Comparison of ENCODE assay signal across 21 mouse cellular contexts in the genomic region with DNA sequence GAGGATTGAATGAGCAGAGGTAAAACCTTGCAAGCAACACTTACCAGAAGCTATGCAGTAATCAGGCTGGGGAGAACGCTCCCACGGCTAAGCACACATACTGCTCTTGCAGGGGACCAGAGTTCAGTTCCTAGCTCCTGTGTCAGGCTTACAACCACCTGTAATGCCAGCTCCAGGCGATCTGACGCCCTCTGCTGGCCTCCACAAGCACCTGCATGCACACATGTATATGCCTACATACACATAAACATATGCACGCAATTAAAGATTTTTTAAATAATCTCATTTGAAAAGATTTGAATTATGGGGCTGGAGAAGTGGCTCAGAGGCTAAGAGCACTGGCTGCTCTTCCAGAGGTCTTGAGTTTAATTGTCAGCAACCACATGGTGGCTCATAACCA. TPM values are rescaled to one million over a fixed set of nuclear protein-coding genes. Genes with fewer than 3 reads are reported as not detected.
DNase-seq lines count a peak whose midpoint lies in the region; ATAC-seq and TF ChIP-seq lines count a peak whose summit lies in the region.
"Had no signal": no experiment of that assay in that cellular context is flagged by ENCODE, and none has a peak within 500 bp of the region (broad histone marks: within the 10 kb centered on the region; RNA-seq: fewer than 3 reads in every experiment).

No protein-coding gene starts in this region.

- no peaks in the 10 kb centered on the region for H3K36me3 ChIP-seq in hindbrain, postnatal 0 days (ENCODE audit: insufficient read depth, low read length)
- H3K36me3 ChIP-seq in hindbrain, embryonic 16.5 days (ENCODE audit: control insufficient read depth, insufficient read depth, low read length): no peaks in the 10 kb centered on the region
- H3K36me3 ChIP-seq in CH12.LX (replicated peaks in 1 of 2; ENCODE audit: control insufficient read depth in 1 of 2, insufficient read depth in 1 of 2, low read length in 1 of 2) (peaks cover 76 to 89% of the 10 kb centered on the region in 2 experiments), MEL (ENCODE audit: control insufficient read depth in 1 of 2, insufficient read depth in 2 of 2, low read length in 2 of 2) (no peaks in the 10 kb centered on the region)
- H3K36me3 ChIP-seq: forebrain, embryonic 12.5 days; G1E; liver, embryonic 13.5 days; neural tube, embryonic 13.5 days had no signal

- no peak overlapping the region for H3K27ac ChIP-seq in hindbrain, postnatal 0 days
- no peak overlapping the region for H3K27ac ChIP-seq in hindbrain, embryonic 16.5 days (ENCODE audit: low read depth, low read length)
- H3K27ac ChIP-seq in CH12.LX (ENCODE audit: insufficient read depth, low read depth) (no peak overlapping the region), MEL (ENCODE audit: control insufficient read depth, low read depth, low read length) (no peak overlapping the region)
- H3K27ac ChIP-seq: forebrain, embryonic 12.5 days; liver, embryonic 13.5 days; neural tube, embryonic 13.5 days had no signal

- TF ChIP-seq EP300 in CH12.LX (IDR thresholded peaks at IDR 0.05; ENCODE audit: low read length): no peak
- TF ChIP-seq EP300 in MEL (IDR thresholded peaks at IDR 0.05; ENCODE audit: low read depth in 1 of 2, low read length in 2 of 2): no peak

- DNase-seq in hindbrain, postnatal 0 days (ENCODE audit: low spot score): no peak
- no peak for DNase-seq in lung, adult 2 months
- no peak for DNase-seq in lung, postnatal 25 days (ENCODE audit: low spot score)
- DNase-seq in CH12.LX (ENCODE audit: extremely low read depth) (no peak), MEL (ENCODE audit: low read depth, low spot score) (no peak)
- DNase-seq: adrenal gland, postnatal 25 days; B cell, adult 2 months; cerebellum, adult 18-20 months; cerebellum, postnatal 36 days; gastrocnemius, postnatal 25 days; kidney, adult 8-10 months; kidney, postnatal 25 days; liver, embryonic 13.5 days; lung, postnatal 14 days; right cerebral cortex, adult 18-20 months; thymus, adult 18-20 months had no signal

- TF ChIP-seq CTCF in hindbrain, postnatal 0 days (IDR thresholded peaks at IDR 0.05; ENCODE audit: low read depth): peak; percentile 47
- peak; percentile 22; the same call in 1 of the 2 replicates for TF ChIP-seq CTCF in lung, adult 2 months (IDR thresholded peaks at IDR 0.05; ENCODE audit: insufficient read depth, low read length)
- TF ChIP-seq CTCF in CH12.LX (conservative IDR thresholded peaks at IDR 0.05 in 1 of 2, IDR thresholded peaks at IDR 0.05 in 1 of 2; ENCODE audit: low read depth in 2 of 2, low read length in 2 of 2) (peak in 1 of 2 experiments; percentile 33; a peak in 1 of 4 replicates), MEL (IDR thresholded peaks at IDR 0.05 in 2 of 3, conservative IDR thresholded peaks at IDR 0.05 in 1 of 3; ENCODE audit: control insufficient read depth in 1 of 3, insufficient read depth in 1 of 3, low read depth in 2 of 3, low read length in 3 of 3, poor library complexity in 1 of 3, severe bottlenecking in 1 of 3) (peak; percentile 14 to 34 (median 22); a peak in 4 of 6 replicates)

- in situ Hi-C loops in CH12.LX (cut with MboI; ENCODE audit: low pct_ligation_motif_present, low pct_unique_long_range_greater_than_20kb, low sequenced_read_pairs): no loop called here

- ATAC-seq in hindbrain, postnatal 0 days: no peak
- ATAC-seq in hindbrain, embryonic 16.5 days: no peak
- no peak for ATAC-seq in erythroblast, adult 5-6 weeks (replicated peaks; ENCODE audit: low FRiP score, poor library complexity, severe bottlenecking)

- no peaks in the 10 kb centered on the region for H3K27me3 ChIP-seq in hindbrain, postnatal 0 days (ENCODE audit: insufficient read depth, low read length)
- H3K27me3 ChIP-seq in hindbrain, embryonic 16.5 days (replicated peaks; ENCODE audit: control insufficient read depth, insufficient read depth, low read length): no peaks in the 10 kb centered on the region
- H3K27me3 ChIP-seq in CH12.LX (replicated peaks) (no peaks in the 10 kb centered on the region), MEL (ENCODE audit: control insufficient read depth in 1 of 2, insufficient read depth in 2 of 2, low read length in 2 of 2) (no peaks in the 10 kb centered on the region)
- H3K27me3 ChIP-seq: forebrain, embryonic 12.5 days; liver, embryonic 13.5 days; neural tube, embryonic 13.5 days had no signal

- dilution Hi-C loops in CH12.LX (cut with MboI; ENCODE audit: extremely low pct_ligation_motif_present, extremely low pct_unique_long_range_greater_than_20kb, low sequenced_read_pairs): no loop called here

- H3K79me2 ChIP-seq in CH12.LX (replicated peaks; ENCODE audit: control insufficient read depth, extremely low read depth, insufficient read depth, poor library complexity, severe bottlenecking) (peaks cover 27% of the 10 kb centered on the region), MEL (ENCODE audit: control insufficient read depth, insufficient read depth, low read length, poor library complexity) (no peaks in the 10 kb centered on the region)

- peak; percentile 5 for TF ChIP-seq RAD21 in CH12.LX (IDR thresholded peaks at IDR 0.05; ENCODE audit: low read depth, low read length)
- no peak for TF ChIP-seq RAD21 in MEL (IDR thresholded peaks at IDR 0.05; ENCODE audit: low read depth, low read length)

- H3K4me3 ChIP-seq in hindbrain, postnatal 0 days (ENCODE audit: low read length): no peak overlapping the region
- no peak overlapping the region for H3K4me3 ChIP-seq in hindbrain, embryonic 16.5 days (ENCODE audit: low read length)
- H3K4me3 ChIP-seq in lung, adult 2 months (replicated peaks; ENCODE audit: extremely low read depth, low read depth, low read length): no peak overlapping the region
- no peak overlapping the region for H3K4me3 ChIP-seq in CH12.LX (replicated peaks in 1 of 3; ENCODE audit: low read depth in 2 of 3, low read length in 2 of 3, poor library complexity in 1 of 3)
- H3K4me3 ChIP-seq in MEL (ENCODE audit: control insufficient read depth in 1 of 2, insufficient read depth in 1 of 2, low read depth in 2 of 2, low read length in 2 of 2): no peak overlapping the region
- H3K4me3 ChIP-seq: forebrain, embryonic 12.5 days; liver, embryonic 13.5 days; neural tube, embryonic 13.5 days had no signal

- no peak overlapping the region for H3K4me2 ChIP-seq in hindbrain, postnatal 0 days (ENCODE audit: low read depth, low read length)
- H3K4me2 ChIP-seq in hindbrain, embryonic 16.5 days (ENCODE audit: low read length): no peak overlapping the region
- H3K4me2 ChIP-seq in CH12.LX (ENCODE audit: insufficient read depth, low read depth, poor library complexity, severe bottlenecking): no peak overlapping the region
- H3K4me2 ChIP-seq: forebrain, embryonic 12.5 days; liver, embryonic 13.5 days; neural tube, embryonic 13.5 days had no signal

- no peak for TF ChIP-seq POLR2A in lung, adult 2 months (IDR thresholded peaks at IDR 0.05; ENCODE audit: borderline replicate concordance, extremely low read depth, low read depth, low read length)
- TF ChIP-seq POLR2A in CH12.LX (IDR thresholded peaks at IDR 0.05; ENCODE audit: low read depth, low read length): no peak
- TF ChIP-seq POLR2A in MEL (IDR thresholded peaks at IDR 0.05; ENCODE audit: control insufficient read depth in 1 of 2, insufficient read depth in 1 of 2, low read depth in 1 of 2, low read length in 2 of 2, poor library complexity in 1 of 2): no peak

- H3K9ac ChIP-seq in hindbrain, postnatal 0 days (replicated peaks; ENCODE audit: low read length): no peak overlapping the region
- H3K9ac ChIP-seq in hindbrain, embryonic 16.5 days (ENCODE audit: low read depth, low read length): no peak overlapping the region
- no peak overlapping the region for H3K9ac ChIP-seq in CH12.LX (ENCODE audit: insufficient read depth, low read depth)
- no peak overlapping the region for H3K9ac ChIP-seq in MEL (ENCODE audit: control insufficient read depth, low read depth, low read length, poor library complexity, severe bottlenecking)
- H3K9ac ChIP-seq: forebrain, embryonic 12.5 days; liver, embryonic 13.5 days; neural tube, embryonic 13.5 days had no signal

- 76% methylated on average over 5 of the region's 5 CpGs for WGBS in hindbrain, postnatal 0 days
- 79% methylated on average over 5 of the region's 5 CpGs for WGBS in hindbrain, embryonic 16.5 days
- WGBS in lung, adult 2 months: 81% methylated on average over 5 of the region's 5 CpGs

- no peaks in the 10 kb centered on the region for H3K9me3 ChIP-seq in hindbrain, postnatal 0 days (ENCODE audit: low read length)
- H3K9me3 ChIP-seq in hindbrain, embryonic 16.5 days (ENCODE audit: control insufficient read depth, low read length): no peaks in the 10 kb centered on the region
- H3K9me3 ChIP-seq in CH12.LX (replicated peaks; ENCODE audit: low read length) (peaks cover 22% of the 10 kb centered on the region), MEL (replicated peaks; ENCODE audit: insufficient read depth, low read length) (no peaks in the 10 kb centered on the region)
- H3K9me3 ChIP-seq: liver, embryonic 13.5 days; neural tube, embryonic 13.5 days had no signal

- no peaks in the 10 kb centered on the region for H3K4me1 ChIP-seq in hindbrain, postnatal 0 days (ENCODE audit: insufficient read depth, low read length)
- H3K4me1 ChIP-seq in hindbrain, embryonic 16.5 days (ENCODE audit: control insufficient read depth, insufficient read depth, low read depth, low read length): peaks cover 4% of the 10 kb centered on the region; the same call in 1 of the 2 replicates
- peaks cover 5% of the 10 kb centered on the region for H3K4me1 ChIP-seq in lung, adult 2 months (ENCODE audit: control insufficient read depth, insufficient read depth, low read length)
- peaks cover 20 to 61% of the 10 kb centered on the region in 2 experiments for H3K4me1 ChIP-seq in CH12.LX (ENCODE audit: control insufficient read depth in 1 of 2, insufficient read depth in 2 of 2)
- no peaks in the 10 kb centered on the region for H3K4me1 ChIP-seq in MEL (ENCODE audit: control insufficient read depth in 1 of 2, insufficient read depth in 2 of 2, low read length in 2 of 2)
- H3K4me1 ChIP-seq: liver, embryonic 13.5 days had no signal

RNA-seq across cellular contexts. Expression of a gene that starts 25.5 kb away (rescaled TPM):
- 12.0 and 18.8 TPM in 2 replicates for total RNA-seq in hindbrain, postnatal 0 days (2014; rRNA removed)
- polyA plus RNA-seq in hindbrain, postnatal 0 days (2015; fragmentation: Nextera tagmentation; extraction: Ambion mirVana): 6.7 and 9.2 TPM in 2 replicates
- polyA plus RNA-seq in hindbrain, embryonic 16.5 days (2015; fragmentation: Nextera tagmentation; extraction: Ambion mirVana): 7.9 and 10.6 TPM in 2 replicates
- 1.9 and 6.7 TPM in 2 replicates for polyA plus RNA-seq in lung, adult 2 months (2012; rRNA removed)
- total RNA-seq in CH12.LX (2012; rRNA removed) (12.2 and 14.1 TPM in 2 replicates), CH12.LX (2014; rRNA removed) (16.1 and 19.8 TPM in 2 replicates), MEL (2012; rRNA removed) (2.6 and 3.4 TPM in 2 replicates)
- polyA plus RNA-seq in CH12.LX (2012; ENCODE audit: insufficient read length, low read depth) (12.4 and 15.5 TPM in 2 replicates), MEL (2012; ENCODE audit: insufficient read depth in 1 of 2, insufficient read length in 2 of 2, low read depth in 1 of 2, low replicate concordance in 2 of 2, missing spikeins in 1 of 2) (1 to 10 TPM in 1 of 2 experiments, not detected in 1; 5.2 TPM)
- 0.96 and 3.8 TPM in 2 replicates for total RNA-seq in erythroblast, adult 5-6 weeks (2015; ENCODE audit: low replicate concordance)
- 2.1 and 4.5 TPM in 2 replicates for total RNA-seq in erythroblast, adult 5-6 weeks (2017; ENCODE audit: low replicate concordance)

RNA-seq across cellular contexts. Expression of a gene that starts 52.2 kb away (rescaled TPM):
- 23.8 and 30.7 TPM in 2 replicates for total RNA-seq in hindbrain, postnatal 0 days (2014; rRNA removed)
- polyA plus RNA-seq in hindbrain, postnatal 0 days (2015; fragmentation: Nextera tagmentation; extraction: Ambion mirVana): 10.0 and 10.8 TPM in 2 replicates
- 13.0 and 13.5 TPM in 2 replicates for polyA plus RNA-seq in hindbrain, embryonic 16.5 days (2015; fragmentation: Nextera tagmentation; extraction: Ambion mirVana)
- 11.9 and 16.8 TPM in 2 replicates for polyA plus RNA-seq in lung, adult 2 months (2012; rRNA removed)
- total RNA-seq in CH12.LX (2012; rRNA removed) (23.7 and 25.3 TPM in 2 replicates), CH12.LX (2014; rRNA removed) (19.7 and 20.2 TPM in 2 replicates), MEL (2012; rRNA removed) (17.3 and 18.5 TPM in 2 replicates)
- polyA plus RNA-seq in CH12.LX (2012; ENCODE audit: insufficient read length, low read depth) (16.7 and 20.2 TPM in 2 replicates), MEL (2012; ENCODE audit: insufficient read depth in 1 of 2, insufficient read length in 2 of 2, low read depth in 1 of 2, low replicate concordance in 2 of 2, missing spikeins in 1 of 2) (10 to 100 TPM in 1 of 2 experiments, not detected in 1; 23.6 TPM)
- 3.6 and 5.0 TPM in 2 replicates for total RNA-seq in erythroblast, adult 5-6 weeks (2015; ENCODE audit: low replicate concordance)
- 1.9 and 2.8 TPM in 2 replicates for total RNA-seq in erythroblast, adult 5-6 weeks (2017; ENCODE audit: low replicate concordance)
